Mouse (Mus musculus) spleen, adult 12 weeks (tissue): Measurements from ENCODE around the gene Actl7b.

ENCODE experiments used
- DNase-seq: peaks from one replicate; pipeline ENCODE4 v3.0.0; 2022; ENCODE audit warnings: low spot score

The Actl7b gene

GRCm38 (mm10) chr4:56713155-56713554, 28.1 kb downstream of the Actl7b start:
- no peak for DNase-seq

DNA sequence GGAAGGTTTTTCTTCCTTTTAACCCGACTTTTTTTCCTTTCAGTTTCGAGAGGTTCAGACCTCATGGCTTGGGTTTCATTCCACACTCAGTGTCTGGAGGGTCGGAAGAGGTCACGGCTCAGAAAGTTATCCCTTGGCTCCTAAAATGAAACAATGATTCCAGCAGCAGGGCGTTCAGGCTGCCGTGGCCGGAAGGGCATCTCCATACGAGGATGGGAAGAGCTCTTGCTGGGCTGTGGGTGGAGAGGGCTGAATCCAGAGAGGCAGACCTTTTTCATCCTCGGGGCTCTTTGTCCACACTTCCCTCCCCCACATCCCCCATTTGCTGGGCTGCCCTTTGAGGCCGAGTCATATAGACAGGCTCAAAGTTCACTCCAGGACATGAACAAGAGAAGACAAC, 39.0 kb downstream of the Actl7b start:
- DNase-seq, result no peak

DNA sequence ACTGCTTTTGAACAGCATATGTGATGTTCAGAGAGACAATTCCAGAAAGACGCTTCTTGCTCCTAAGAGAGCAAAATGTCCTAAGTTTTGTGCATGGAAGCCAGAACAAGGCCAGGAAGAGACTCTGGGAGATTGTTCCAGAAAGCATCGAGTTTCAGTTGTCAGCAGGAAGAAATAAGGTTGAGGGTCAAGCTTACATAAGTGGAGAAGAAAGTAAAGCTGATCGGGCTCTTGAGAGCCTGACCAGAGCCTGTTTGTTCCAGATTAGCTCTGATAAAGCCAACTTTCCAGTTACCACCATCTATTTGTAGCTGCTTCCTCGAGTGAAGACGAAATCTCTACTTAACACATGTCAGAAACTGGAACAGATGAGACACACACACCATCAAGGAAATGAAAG, 42.6 kb downstream of the Actl7b start:
- DNase-seq, result no peak

DNA sequence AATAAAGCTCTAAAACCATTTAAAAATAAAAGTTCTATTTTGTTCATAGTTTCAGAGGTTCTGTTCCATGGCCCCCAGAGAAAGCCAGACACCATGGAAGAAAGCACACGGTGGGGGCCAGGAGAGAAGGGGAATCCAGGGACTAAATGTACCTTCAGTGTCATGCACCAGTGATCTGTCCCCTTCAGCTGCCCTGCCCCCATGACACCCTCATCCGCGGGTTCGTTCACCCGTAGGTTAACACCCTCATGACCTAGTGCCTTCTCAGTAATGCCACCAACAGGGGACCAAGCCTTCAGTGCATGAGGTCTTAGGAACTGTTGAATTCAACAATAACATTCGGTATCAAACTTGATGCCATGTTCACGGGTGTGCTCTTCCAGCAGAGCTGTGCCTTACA, 44.8 kb downstream of the Actl7b start:
- DNase-seq, result no peak
